Mouse (Mus musculus) cerebellum, adult (tissue): ENCODE data around the gene Olfr23.
"Not testable (repeated sequence)": the region's sequence is repeated elsewhere in the genome, so short reads cannot be mapped to it uniquely, and the experiment has no call there.

Experiments
- ATAC-seq: cut with Nextera tagmentation; 2 replicates; pipeline ENCODE4 v1.9.2; 2017; ENCODE audit warnings: mild to moderate bottlenecking, moderate library complexity, mixed read lengths; ENCODE audit not compliant: insufficient number of reproducible peaks, low FRiP score, low TSS enrichment

Olfr23 gene

DNA sequence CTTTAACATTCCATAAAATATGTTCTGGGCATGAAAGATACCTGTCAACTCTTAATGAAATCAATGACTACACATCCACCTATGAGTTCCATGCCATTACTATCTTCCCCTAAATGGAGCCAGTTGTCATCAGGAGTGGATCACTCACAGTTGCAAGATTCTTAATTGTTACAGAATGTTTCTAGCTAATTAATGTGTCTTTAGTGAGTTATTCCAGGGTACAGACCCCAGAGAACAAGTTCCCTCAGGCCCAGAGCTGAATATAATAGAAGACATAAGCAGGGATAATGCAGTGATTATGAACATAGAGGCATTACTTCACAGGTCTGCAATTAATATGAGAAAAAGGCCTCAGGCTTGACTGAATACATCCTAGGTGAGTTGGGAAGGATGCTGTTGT lies at the start of gene Olfr23:
TSS of gene Olfr23 (plus strand) at position 301 of the 400 bp plus-strand sequence.
- no peak for ATAC-seq

DNA sequence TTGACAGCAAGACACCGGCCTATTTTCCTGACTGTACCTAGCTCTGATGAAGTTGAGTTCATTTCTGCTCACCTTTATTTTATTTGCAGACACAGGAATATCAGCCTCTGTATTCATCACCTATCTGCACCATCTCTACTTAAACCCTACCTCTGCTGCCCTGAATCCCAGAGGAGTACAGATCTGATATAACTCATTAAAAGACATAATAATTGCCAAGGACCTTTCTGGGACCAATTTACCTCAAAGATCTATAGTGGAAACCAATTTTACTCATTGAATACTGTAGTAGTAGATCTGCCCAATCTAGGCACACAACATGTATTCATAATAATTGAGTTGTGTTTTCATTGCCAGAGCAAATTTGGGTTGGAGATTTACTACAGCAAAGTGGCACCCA lies 45.8 kb upstream of the Olfr23 start, which contains the start of gene Olfr394:
TSS of gene Olfr394 (minus strand) at position 101 of the 400 bp plus-strand sequence.
- ATAC-seq, result no peak

DNA sequence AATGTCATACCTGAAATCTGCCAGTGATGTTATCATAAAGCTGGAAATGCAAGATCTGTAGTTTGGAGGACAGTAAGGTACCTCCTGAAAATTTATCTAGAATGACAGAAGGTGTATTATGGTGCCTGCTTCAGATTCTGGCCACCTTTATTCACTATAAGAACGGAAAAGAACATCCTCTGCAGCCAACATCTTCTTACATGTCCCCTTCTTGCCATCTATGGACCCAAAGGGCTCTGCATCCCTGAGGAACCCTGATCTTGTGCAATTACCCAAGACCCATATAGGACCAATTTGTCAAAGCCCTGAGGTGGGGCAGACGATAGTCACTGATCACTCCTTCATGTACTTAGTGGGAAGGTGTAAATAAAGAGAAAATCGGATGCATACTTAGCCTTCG lies 27.3 kb upstream of the Olfr23 start, which contains the start of gene Olfr395:
TSS of gene Olfr395 (minus strand) at position 101 of the 400 bp plus-strand sequence.
- ATAC-seq, result not testable (repeated sequence)

DNA sequence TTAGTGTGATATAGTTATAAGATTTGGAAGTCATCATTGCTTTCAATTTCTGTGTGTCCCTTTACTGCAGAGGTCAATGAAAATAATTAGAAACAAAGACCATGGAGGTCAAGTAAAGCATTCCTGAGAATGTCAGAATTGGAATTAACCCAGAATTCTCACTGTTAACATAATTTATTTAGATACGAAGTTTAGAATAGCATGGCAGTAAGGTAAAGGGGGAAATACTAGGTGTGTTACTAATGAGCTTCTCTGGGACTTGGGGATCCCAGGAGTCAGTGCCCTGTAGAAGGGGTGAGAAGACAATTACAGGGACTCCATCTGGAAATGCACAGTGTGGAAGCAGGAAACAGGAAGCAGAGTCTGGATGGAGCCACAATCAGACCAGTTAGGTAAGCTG lies 24.0 kb downstream of the Olfr23 start, which contains the start of gene Olfr397:
TSS of gene Olfr397 (plus strand) at position 301 of the 400 bp plus-strand sequence.
- ATAC-seq, result no peak

DNA sequence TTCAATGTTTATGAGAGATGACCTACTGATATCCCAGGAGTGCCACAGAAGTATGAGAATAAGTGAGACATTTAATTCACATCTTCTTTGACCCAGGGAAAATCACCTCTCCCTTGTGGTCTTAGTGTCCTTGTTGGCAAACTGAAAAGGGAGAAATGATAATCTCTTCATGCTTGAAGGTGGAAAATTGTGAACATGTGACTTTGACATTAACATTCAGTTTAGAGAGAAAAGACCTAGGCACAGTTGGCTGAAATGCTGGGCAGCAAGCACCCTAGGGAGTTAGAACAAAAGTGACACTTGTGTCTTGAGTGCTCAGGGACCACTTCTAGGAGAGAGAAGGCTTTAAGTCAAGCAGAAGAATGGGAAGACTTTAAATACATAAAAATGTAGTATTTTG lies 53.8 kb downstream of the Olfr23 start, which contains the start of gene Olfr398:
TSS of gene Olfr398 (minus strand) at position 101 of the 400 bp plus-strand sequence.
- ATAC-seq, result no peak
